Mouse (Mus musculus) v-Abl transformed pro-B cells (cell line): ENCODE measurements around the gene Errfi1.

ENCODE experiments used
- in situ Hi-C, 2 experiments: fragments of 400-800 bp; cut with MboI; formaldehyde crosslinking; loops; one replicate each; pipeline ENCODE4 v1.15.1; 2025; ENCODE audit not compliant: unreplicated experiment in 2 of 2

Errfi1 gene

DNA sequence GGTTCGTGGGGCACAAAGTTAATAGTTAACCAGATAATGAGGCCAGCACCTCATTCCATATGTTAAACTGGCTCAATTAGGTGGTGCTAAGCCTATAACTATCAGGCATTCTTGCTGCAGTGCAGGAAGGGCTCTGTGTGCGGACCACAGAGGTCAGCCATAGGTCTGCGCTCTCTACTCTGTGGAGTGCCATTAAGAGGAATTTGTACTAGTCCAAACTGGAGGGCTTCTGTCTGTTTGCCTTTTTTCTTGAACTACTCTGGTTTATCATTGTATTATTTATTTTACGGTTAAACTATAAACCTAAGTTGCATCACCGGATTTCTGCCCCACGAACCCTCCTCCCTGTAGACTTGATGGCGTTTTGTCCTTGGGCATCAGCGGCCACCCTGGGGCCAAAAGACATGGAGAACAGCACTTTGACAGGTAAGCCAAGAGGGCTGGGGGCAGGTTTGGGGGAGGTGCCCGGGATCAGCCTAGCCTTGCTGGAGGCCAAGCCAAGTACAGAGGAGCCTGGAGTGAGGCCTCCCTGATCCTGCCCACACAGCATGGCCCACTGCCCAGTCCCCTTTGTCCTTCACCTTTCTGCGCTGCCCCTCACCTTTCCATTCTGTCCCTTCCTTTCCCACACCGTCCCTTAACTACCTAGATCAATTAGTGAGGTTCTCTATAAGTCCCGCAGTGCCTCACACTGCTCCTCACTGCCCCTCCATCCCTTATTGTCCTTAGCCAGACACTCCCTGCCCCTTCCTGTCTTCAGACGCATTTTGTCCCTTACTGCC is at the start of gene Errfi1:
Gene Errfi1 (plus strand): TSS at position 240 of the 782 bp plus-strand sequence.
- in situ Hi-C loops, result no loop called here

DNA sequence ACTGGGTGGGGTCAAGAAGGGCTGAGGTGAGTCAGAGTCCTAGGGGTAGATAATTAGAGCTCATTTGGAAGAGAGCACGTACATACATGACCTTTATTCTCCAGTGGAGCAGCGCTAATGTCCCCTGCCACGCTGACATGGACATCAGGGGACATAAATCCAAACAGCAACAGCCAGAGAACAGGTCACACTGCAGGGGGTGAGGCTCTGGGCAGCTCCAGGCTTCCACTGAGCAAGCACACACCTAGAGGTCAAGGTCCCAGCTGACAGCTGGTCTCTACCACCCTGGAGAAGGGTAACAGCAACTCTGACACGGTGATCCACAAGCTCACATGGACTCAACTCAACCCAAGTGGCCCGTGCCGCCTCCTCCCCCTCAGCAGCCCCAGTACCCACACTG is 49.5 kb upstream of the Errfi1 start:
- in situ Hi-C loops, result no loop called here

DNA sequence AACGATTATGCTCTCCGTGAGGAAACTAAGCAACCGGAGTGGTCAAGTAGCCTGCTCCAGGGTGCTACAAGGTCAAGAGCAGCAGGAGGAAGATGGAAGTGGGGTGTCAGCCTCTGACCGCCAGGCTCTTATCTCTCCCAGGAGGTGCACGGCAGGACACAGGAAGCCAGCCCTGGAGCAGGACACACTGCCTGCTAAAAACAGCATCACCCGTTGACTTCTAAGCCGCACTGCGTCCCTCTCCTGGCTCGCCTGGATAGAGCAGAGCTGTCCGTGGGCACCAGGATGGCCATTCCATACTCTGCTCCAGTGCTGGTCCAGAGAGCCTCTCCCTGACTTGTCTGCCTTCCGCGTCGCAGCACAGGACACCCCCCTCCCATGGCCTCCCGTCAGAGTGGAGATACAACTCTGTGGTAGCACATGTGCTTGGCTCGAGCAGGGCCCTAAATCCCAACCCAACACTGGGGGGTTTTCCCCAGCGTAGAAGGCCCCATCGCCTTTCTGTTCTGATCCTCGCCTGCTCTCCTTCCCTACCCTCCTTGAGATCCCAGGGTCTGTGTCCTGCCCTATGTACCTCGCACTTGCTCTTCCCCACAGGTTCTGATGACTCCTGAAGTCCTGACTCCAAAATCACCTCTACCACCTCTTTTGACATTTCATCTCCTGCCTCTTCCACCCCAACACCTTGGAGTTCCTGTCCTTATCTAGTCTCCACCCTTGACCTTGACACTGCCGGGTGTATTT is 45.8 kb upstream of the Errfi1 start:
- in situ Hi-C loops, result no loop called here

DNA sequence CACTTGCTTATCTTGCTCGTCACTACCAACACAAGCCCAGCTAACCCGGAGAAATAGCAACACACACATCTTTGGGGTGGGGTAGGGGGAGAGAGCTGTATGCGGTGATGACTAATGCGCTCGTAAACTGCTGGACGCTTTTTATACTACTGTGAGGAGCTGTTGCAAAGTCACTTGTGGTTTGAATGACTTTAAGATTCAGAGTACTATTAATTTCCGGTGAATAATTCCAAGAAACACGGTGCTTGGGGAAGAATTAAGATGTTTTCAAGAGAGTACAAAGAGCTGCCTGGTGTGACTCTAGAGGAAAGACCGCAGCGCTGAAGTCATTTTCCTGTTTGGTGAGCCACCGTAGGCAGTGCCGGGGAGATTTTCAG is 45.3 kb upstream of the Errfi1 start:
- in situ Hi-C loops, result no loop called here

DNA sequence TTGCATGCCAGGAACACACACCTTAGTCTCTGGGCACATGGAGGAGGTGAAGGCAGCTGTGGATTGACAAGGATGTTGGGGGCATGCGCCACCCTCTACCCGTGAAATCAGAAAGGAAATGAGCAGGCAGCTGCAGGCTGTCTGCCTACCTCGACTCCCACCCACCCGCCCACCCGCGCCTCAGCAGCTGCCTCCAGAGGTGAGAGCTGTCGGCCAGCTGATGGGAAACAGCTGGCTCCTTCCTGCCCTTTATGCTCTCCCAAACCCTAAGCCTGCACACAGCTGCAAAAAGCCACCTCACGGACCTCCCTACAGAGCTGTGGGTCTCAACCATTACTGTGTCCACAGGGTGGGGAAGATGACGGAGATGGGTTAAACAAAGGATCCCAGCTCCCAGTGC is 44.4 kb upstream of the Errfi1 start:
- in situ Hi-C loops, result no loop called here

DNA sequence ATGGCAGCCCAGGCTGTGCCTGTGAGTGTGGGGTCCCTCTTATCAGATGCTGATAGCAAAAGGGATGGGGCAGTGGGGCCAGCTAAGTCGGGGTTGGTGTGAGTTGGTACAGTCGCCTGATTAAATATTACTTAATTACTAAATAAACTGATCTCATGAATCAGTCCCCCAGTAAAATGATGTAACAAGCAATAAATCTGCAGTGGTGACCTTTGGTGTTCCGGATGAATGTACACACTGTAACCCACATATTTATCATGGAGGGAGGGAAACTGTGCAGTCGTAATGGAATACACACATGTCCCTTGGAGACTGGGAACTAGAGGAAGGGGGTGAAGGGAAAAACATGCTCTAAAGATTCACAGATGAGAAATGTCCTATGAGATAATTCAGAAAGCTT is 38.6 kb upstream of the Errfi1 start:
- in situ Hi-C loops, result no loop called here

DNA sequence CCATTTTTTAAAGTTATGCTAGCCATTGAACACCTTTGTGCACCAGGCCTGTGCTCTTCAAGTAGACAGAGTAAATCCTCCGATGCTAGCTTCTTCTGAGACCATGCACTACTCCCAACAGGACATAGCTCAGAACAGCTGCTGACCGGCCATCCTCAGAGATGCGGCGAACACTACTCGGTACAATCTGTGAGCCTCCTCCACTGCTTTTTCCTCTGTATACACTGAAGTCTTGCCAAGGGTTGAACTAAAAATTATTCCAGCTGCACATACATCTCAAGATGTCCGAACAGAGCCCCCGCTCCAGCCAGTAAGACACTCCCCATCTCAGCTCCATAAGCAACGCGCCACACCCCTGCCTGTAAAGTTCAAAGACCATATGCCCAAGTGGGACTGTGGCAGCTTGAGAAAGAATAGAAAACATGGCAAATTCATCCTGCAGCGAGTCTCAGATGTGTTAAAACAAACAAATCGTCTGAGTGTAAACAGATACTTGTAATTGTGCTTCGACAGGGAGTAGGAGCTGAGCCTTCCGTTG is 37.2 kb upstream of the Errfi1 start:
- in situ Hi-C loops, result no loop called here

DNA sequence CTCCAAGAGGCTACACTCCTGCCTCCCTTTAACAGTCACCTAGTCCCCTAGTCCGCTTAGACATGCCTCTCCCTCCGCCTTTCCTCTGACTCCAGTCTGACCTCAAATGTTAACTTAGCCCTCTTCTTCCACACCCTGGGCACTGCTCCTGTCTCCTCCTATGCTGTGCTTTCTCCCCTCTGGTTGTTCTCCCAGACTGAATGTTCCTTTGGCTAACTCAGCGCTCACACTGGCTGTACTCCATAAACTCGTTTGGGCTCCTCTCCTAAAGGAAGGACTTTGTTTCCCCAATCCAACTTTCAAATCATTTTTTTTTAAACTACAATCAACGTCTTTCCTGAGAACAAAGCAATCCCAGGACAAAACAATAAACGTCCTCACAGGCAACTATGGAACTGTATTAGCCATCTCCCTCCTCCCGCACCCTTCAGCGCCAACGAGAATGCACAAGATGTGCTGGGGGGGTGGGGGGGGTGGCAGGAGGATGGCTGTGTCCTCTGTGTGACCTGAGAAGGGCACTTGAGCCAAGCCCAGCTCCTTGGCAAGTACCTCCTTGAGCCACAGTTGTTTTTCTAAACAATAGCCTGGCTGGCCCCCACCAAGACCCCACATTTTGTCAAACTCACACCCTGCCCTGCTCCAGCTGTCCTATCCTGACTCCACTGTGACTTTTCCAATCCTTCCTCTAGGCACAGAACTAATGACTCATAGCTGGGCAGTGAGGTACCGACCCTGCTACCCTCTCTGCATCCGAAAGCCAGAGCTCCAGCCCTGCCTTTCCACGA is 34.4 kb upstream of the Errfi1 start:
- in situ Hi-C loops, result no loop called here

DNA sequence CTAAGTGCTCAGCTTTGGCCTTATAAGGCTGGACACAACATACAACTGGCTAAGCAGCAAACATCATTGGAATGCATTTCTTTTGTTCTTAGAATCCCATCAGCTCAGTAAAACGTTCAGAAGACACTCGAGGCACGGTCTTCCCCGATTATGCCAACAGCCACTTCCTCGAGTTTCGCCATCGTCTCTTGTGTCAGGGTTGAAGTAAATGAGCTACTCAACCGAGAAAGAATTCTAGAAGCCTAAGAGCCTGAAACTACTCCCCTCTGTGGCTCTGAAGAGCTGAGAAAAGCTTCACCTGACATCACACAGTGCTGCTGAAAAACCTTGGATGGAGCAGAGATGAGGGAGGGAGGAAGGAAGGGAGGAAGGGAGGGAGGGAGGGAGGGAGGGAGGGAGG is 32.3 kb upstream of the Errfi1 start:
- in situ Hi-C loops, result no loop called here

DNA sequence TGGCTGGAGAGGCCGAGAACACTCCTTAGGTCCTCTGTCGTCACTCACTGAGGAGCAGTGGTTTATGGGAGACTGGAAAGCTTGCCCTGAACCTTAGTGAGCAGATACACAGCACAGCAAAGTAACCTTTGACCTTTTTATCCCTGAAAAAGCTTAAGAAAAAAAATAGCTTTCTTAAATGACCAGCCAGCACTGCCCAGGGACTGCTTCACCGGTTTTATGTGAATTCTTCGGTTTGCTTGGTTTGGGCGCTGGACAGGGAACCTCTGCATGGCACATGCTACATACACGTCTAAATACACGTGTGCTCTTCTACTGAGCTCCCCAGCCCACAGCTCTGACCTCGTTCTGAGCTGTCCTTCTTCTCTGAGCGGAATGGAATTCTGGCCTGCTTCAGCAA is 31.1 kb upstream of the Errfi1 start:
- in situ Hi-C loops, result no loop called here

DNA sequence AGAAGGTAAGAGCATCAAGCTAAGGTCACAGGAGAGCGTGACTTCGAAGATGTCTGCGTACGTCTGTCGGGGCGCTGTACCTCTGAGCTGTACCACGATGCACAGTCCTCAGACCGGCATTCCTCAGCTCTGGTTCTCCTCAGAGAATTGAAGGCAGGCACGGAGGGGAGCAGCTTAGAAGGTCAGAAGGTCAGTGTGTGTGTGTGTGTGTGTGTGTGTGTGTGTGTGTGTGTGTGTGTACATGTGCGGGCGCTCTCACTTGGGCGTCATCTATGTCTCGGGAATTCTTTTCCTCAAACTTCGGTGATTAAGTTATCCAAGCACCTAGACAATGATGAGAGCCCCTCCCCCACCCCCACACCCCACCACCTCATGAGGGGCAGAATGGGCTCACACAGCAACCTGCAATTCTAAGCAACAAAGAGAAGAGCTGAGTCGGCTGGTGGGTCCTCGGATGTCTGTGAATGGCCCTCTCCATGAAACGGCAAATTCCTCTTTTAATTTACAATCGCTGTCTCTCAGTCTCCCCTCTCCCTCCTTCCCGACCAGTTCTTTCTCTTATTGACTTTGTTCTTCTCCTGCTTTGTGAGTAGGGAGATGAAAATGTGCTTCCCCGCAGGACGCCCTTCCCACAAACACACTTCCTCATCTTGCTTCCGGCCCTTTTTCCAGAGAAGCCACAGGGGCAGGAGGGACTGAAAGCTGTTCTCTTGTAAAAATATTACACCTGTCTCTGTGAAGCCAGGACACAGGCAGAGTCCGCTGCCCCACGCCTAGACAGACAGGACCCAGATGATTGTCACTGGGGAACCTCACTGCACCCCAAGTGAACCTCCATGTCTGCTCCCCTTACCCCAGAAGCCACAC is 29.9 kb upstream of the Errfi1 start:
- in situ Hi-C loops, result no loop called here

DNA sequence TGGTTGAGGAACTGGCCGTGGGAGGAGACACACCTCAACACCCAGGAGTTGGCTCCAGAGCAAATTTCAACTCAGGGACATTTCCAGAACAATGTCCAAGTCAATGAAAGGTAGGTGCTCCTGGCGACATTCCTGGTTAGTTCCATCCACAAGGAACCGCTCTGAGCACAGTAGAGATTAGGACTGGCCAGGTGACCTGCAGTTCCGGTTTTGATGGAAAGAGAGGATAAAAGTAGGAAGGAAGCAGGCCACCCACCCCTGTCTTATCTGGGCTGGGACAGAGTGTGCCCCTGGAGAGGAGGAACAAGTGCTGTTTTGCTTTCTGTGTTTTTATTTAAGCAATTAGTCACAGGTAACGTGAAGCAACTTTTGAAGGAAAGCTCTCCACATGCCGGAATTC is 28.8 kb upstream of the Errfi1 start:
- in situ Hi-C loops, result no loop called here

DNA sequence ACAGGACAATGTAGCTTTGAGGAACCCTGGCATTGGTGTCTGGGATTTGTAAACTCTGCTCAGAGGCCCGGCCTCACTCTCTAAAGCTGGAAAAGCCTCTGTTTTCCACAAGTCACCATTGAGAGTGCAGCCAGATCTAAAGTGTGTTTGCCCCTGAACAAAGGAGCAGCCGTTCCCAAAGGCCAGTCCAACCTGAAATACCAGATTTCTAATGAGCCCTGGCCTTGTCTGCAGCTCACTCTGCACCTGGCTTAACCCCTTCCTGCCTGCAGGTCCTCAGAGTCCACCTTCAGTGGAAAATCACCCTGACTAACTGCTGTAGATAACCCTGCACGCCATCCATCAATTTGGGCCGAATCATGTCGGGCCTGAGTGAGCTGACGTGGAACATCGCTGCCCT is 28.2 kb upstream of the Errfi1 start:
- in situ Hi-C loops, result no loop called here

DNA sequence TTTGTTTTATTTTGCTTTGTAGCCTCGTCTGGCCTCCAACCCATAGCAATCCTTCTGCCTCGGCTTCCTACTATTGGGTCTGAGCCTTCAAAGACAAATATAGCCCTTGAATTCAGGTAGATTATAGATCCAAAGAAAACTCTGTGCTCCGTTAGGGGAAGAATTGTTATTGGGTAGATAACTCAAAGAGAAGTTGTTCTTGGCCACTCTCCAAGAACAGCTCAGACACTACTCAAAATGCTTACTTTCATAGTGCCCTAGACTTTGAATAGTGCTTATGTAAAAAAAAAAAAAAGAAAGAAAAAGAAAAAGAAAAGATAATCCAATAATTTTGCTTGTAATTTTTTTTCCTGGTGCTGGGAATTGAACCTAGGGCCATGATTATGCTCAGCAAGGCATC is 22.4 kb upstream of the Errfi1 start:
- in situ Hi-C loops, result no loop called here

DNA sequence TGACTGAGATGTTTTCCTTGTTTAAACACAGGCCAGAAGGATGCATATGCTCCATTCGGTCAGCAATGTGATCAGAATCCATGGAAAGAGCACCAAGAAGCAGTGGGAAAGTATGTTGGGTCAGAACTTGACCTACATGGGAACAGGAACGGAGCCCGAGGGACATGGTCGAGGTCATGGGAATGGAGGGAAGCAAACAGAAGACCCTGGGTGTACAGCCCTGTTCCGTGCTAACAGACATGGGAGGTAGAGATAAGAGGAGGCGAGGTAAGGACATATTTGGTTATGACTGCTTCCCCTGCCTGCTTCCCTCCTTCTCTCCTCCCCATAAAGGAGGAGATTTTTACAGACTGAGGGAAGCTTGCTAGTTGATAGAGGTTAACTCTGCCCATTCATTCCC is 21.8 kb upstream of the Errfi1 start:
- in situ Hi-C loops, result no loop called here

DNA sequence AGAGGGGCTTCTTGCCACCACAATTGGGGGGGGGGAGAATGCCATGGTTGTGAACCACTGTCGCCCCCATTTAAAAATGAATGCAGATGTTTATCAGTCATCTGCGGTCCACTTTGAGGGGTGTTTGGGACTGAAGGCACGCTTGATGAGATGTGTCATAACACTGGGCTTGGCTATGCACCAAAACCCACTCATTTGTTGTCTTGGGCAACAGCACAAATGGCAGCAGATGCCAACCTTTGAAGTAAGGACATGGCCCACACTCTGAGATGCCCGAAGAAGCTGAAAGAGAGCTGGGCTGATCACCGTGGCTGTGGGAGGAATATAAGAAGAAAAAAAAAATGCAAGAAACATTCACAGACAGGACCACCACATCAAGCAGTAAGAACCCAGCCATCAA is 18.6 kb upstream of the Errfi1 start:
- in situ Hi-C loops, result no loop called here

DNA sequence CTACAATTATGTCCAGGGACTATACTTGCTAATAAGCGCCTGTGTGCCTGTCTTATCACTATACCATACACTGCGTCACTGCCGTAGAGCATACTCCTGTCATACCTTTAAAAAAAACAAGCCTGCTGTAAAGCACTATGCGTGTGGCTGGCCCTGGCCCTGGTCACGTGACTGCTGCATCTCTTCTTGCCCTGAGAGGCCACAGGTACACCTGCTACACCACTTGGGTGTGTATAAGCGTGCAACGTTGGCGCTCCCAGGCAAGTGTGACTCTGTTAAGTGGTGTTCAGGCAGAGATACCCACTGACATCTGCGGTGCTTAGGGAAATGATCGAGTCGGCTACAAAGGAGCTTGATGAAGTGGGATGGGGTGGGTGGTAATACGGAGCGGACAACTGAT is 17.5 kb upstream of the Errfi1 start:
- in situ Hi-C loops, result no loop called here

DNA sequence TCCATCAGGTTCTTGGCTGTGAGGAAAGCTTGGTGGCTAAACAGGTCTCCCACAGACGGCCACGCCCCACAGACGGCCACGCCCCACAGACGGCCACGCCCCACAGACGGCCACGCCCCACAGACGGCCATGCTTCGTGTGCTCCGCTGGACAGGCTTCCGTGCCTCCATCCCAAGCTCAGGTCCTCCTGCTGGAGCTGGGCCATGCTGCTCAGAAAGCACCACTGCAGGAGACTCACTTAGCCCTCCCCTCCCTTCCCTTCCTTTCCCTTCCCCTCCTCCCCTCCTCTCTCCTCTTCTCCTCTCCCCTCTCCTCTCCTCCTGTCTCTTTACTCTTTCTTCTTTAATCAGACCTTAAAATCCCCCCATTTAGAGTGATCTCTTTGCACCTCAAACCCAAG is 16.8 kb upstream of the Errfi1 start:
- in situ Hi-C loops, result no loop called here

DNA sequence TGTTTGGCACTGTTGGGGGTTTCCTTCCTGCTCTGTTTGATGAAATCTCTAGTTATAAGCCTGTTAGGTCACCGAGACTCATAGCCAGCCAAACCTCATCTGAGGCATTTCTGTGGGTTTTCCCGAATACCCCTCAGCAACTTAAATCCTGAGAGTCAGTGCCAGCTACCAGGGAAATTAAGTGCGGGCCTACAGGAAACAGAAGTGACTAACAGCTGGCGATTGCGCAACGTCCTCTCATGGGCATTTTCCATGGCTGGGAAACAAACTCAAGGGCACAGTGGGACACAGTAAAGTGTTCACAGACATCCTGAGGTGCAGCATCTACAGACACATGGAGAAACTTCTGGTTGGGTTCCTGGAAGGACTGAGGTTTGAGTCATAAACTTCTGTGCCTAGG is 16.3 kb upstream of the Errfi1 start:
- in situ Hi-C loops, result no loop called here

DNA sequence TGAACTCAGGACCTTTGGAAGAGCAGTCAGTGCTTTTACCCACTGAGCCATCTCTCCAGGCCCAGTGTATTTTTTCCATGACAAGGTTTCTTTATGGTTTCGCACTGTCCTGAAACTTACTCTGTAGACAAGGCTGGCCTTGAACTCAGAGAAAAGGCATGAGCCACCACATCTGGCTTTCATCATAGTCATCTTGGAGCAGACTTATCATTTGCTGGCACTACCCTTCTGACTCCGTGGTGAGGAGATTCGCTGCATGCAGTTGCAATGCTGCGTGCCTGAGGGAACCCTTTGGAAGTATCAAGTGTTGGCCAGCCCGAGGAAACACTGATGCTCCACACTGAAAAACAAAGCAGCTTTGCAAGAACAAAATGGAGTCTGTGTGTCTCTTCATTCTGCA is 11.7 kb upstream of the Errfi1 start:
- in situ Hi-C loops, result no loop called here
